Mouse (Mus musculus): ENCODE results near the gene Stat4. TPM values are rescaled to one million over a fixed set of nuclear protein-coding genes. Genes with fewer than 3 reads are reported as not detected.

Stat4 gene
- total RNA-seq, 2 experiments from 2014 or later: 3.7 to 4.9 TPM

DNA sequence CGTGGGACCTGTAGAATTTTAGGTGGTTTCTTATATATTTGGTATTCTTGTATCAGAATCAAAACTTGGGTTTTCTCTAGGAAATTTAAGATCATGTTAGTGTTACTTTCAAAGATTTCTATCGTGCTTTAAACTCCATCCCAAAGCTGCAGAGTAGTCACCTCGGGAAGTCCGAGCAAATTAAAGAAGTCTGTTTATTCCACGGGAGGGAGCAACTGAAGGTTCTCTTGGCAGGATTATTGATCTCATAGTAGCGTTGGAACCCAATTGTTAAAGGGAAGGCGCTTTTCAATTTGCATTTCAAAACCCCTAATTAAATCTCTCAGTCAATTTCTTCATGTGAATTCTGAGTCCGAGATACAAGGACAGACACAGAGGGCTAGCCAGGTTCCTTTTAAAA is 93.4 kb downstream of the Stat4 start:
- DNase-seq (ENCODE audit: extremely low spot score in 1 of 2, low spot score in 2 of 2): no peak
- intact Hi-C loops (cut with DNase I): loop anchor here (5.0 to 10.0 kb wide), 2 partner anchors 73 to 436 kb away; no protein-coding TSS in a partner anchor

DNA sequence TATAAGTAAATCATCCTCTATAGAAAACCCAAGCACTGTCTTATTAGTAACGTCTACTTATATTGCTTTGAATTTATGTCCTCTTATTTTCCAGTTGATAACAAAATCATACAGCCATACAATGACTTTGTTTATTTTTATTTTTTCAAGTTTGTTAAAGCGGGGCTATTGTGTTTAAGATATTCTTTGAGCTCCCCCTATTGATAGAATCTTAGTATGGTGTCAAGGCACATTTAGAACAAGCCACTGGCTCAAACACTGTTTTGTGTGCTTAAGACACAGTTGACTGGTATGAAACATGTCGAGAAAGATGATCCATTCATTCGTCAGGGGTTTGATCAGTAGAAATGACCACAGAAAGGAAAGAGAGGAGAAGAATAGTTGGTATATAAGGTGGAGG is 99.3 kb downstream of the Stat4 start:
- no peak for DNase-seq (ENCODE audit: extremely low spot score in 1 of 2, low spot score in 2 of 2)
- intact Hi-C loops (cut with DNase I): loop anchor here (10.0 kb wide), 1 partner anchor 441 kb away; no protein-coding TSS in a partner anchor

DNA sequence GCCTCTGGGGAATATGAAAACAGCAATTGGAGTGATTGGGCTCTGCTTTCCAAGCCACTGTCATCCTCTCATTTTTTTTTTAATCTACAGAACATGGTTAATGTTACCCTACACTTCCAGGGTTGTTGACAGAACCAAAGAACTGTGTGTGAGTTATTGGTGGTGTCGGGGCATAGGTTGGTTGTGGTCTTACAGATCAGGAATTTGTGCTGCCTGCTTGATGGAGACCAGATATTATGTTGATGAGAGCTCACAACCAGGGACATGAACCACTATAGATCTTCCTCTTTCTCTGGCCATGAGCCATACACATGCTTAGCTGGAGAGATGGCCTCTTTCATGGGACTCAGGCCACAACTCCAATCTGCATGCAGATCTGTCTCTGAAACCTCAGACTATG is 100.2 kb downstream of the Stat4 start:
- no peak for DNase-seq (ENCODE audit: extremely low spot score in 1 of 2, low spot score in 2 of 2)
- intact Hi-C loops (cut with DNase I): loop anchor here (10.0 kb wide), 1 partner anchor 442 kb away; no protein-coding TSS in a partner anchor

DNA sequence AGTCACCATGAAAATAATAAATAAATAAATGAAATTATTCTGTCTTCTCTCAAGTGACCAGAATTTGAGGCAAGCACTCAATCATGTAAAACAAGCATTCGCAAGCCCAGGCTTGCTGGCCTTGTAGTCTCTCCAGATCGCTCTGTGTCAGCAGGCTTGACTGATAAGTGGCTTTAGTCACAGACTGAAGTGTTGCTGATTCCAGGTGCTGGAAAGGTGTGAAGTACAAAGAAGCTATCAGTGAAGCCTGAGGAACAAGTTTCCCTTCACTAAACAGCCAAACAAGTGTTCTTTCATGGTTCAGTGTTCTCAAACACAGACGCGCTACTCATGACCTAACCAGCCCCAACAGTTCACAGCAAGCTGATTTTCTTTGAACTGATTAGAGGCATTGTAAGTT is 101.7 kb downstream of the Stat4 start:
- DNase-seq (ENCODE audit: extremely low spot score in 1 of 2, low spot score in 2 of 2): no peak
- intact Hi-C loops (cut with DNase I): loop anchor here (10.0 kb wide), 1 partner anchor 444 kb away; no protein-coding TSS in a partner anchor

DNA sequence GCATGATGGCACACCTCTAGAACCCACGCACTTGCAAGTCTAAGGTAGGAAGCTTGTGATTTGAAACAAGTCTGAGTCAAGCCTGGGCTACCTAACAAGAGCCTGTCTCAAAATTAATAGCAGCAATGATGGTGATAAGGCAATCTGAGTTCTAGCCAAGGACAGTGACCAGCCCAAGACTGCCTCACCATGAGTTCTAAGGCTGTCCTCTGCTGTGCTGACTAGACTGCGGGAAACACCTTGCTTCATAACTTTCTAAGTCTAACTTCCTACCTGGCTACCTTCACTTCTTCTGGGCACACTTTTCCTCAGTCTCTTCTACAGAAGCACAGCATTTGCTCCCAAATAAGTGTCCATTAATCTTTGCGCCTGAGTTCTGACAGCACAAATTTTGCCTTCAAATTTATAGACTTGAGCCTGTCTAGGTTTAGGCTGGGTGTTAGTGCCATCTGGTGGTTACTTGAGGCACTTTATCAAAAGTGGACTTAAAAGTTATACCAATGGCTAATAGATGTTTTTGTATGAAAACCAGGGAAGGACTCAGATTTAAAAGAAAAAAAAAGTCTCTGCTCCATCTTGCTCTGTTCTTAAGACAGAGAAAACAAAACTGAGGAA is 111.8 kb downstream of the Stat4 start:
- intact Hi-C loops (cut with DNase I): loop anchor here (1.0 to 5.0 kb wide), 2 partner anchors 94 to 431 kb away; no protein-coding TSS in a partner anchor

DNA sequence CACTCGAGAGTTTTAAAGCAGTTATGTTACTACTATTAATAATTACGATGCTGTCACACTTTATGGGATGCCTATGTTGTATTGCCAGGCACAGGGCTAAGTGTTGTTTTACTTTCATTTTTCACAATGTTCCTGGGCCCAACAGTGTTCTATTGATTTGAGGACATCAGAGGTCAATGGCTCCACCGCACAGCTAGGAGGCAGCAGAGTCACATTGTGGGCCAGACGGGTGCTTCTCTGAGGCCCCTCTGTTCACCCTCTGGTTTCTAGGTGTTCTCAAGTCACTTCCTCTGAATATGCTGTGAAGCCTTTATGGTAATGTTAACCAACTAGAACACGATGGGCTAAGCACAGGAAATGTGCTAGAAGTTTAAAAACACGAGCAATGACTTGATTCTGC is 113.5 kb downstream of the Stat4 start:
- intact Hi-C loops (cut with DNase I): no loop called here
- DNase-seq (ENCODE audit: extremely low spot score in 1 of 2, low spot score in 2 of 2): no peak

More for the DNA sequence above, 111.8 kb downstream of the Stat4 start:
- DNase-seq (ENCODE audit: extremely low spot score in 1 of 2, low spot score in 2 of 2): peak in 1 of 2 experiments; percentile 33

DNA sequence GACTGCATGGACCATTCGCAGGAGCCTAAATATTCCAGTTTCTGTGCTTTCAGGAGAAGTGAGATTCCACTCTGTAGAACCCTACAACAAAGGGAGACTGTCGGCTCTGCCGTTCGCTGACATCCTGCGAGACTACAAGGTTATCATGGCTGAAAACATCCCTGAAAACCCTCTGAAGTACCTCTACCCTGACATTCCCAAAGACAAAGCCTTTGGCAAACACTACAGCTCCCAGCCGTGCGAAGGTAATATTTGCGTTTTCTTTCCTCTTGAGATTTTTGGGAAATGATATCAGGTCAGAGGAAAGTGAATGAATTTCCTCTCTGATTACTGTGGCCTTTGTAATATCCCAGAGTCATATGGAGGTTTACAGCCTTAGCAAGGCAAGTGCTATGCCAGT is 115.8 kb downstream of the Stat4 start:
- intact Hi-C loops (cut with DNase I): no loop called here
- DNase-seq (ENCODE audit: extremely low spot score in 1 of 2, low spot score in 2 of 2): no peak

DNA sequence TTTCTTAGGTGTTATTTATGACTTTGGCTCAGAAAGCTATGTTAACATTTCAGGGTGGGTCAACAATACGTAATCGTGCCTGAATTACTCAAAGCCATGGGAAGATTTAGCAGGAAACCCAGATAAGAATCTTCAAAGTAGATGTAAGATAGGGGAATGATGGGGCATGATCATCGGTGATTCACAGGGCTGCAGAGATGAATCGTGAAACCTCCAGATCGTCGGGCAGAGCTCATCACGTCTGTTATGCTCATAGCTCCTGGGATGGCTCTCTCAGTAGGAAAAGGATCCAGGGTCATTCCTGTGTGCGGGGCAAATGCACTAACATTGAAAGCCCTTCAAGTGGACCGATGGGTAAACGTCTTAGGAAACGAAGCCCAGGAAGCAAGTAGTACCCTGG is 120.3 kb downstream of the Stat4 start:
- intact Hi-C loops (cut with DNase I): no loop called here
- no peak for DNase-seq (ENCODE audit: extremely low spot score in 1 of 2, low spot score in 2 of 2)

DNA sequence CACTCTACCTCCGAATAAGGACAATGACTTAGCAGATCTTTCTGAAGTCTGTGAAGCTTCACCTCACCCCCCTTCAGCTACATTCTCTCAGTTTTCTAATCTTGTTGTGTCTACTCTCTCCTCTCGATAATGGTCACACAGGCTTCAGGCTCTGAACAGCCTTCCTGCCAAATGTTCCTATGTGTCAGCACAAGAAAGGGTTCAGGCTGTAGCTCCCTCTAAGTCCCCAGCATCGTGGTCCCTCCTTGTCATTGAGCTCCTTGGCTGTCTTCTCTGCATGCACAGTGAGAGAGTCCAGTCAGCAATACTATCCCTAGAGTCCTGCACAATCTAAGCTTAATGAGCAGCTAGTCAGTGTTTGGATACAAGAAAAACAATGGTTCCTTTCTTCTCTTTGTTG is 124.3 kb downstream of the Stat4 start:
- DNase-seq (ENCODE audit: extremely low spot score in 1 of 2, low spot score in 2 of 2): no peak
- intact Hi-C loops (cut with DNase I): no loop called here

DNA sequence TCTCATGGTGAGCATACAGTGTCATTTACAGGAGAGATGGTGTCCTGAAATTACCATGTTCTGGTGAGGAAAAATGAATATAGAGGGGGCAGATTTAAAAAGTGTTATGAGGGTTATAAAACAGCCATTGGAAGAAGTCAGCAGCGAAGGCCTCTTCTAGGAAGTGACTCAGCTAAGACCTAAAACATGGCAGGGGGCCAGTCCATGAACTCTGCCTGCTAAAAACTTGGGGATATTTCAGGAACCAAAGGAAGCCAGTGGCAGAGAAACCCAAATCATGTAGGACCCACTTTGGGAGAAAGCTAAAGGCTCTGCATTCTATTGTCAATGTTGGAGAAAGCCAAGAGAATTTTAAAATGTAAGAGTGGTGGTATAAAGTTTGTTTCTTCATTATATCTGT is 125.4 kb downstream of the Stat4 start:
- intact Hi-C loops (cut with DNase I): no loop called here
- DNase-seq (ENCODE audit: extremely low spot score in 1 of 2, low spot score in 2 of 2): no peak

DNA sequence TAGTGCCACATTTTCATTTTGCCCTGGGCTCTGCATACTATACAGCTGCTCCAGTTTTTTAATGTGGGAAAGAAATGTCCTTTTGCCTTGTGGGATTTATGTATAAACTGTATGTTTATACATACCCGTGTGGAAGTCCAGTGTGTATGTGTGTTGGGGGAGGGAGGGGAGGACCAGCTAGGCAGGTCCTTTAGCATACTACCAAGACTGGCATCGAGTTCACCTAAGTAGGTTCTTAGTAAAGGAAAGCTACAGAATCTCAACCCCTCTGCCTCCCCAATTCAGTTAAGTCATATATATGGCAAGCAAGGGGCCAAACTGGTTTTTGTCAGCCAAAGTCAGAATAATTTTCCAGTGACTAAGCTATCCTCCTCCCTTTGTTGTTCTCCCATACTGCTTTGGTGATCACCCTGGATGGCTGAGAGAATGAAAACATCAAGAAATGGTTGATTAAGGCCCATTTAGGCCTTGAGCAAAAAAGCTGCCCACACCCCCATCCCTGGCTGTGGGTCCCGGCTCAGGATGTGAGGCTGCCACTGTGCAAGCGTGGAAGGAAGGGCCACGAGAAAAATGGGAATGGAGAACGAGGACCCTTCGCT is 126.2 kb downstream of the Stat4 start:
- DNase-seq (ENCODE audit: extremely low spot score in 1 of 2, low spot score in 2 of 2): no peak
- intact Hi-C loops (cut with DNase I): no loop called here

DNA sequence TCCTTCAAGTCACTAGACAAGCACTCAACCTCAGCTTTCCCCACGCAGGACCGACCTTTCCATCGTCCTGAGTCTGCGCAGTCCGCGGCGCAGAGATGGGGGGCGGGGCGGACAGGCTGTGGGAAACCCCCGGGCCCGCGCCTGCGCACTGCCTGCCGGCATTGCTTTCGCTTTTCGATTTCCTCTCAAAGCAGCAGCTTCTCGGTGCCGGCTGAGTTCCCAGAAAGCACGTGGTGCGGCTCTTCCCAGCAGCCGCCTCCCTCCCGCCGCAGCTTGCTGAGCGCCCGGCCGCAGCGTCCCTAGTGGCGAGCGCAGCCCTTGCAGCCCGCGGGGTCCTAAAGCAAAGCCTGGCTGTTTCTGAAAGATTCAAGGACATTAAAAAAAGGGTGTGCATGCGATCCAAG is 126.7 kb downstream of the Stat4 start:
- DNase-seq (ENCODE audit: extremely low spot score in 1 of 2, low spot score in 2 of 2): peak; percentile 97 to 99
- intact Hi-C loops (cut with DNase I): no loop called here

DNA sequence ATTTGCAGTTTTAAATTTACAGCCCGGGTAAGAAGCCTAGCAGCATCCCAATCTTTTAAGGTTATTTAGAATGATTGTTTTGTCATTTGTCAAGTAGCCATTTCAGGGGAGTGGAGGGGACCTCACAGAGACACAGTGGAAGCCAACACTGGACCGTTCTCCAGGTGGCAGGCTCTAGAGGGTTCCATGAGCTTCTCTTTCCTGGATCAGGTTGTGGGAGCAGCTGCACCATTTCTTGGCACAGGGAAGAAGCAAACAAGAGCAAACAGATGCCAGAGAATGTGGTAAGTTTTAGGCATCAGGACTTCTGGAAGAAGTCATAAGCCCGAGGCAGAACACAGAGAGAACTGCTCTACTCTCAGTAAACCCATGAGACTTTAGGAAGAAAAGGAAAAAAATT is 129.5 kb downstream of the Stat4 start:
- DNase-seq (ENCODE audit: extremely low spot score in 1 of 2, low spot score in 2 of 2): no peak
- intact Hi-C loops (cut with DNase I): no loop called here

DNA sequence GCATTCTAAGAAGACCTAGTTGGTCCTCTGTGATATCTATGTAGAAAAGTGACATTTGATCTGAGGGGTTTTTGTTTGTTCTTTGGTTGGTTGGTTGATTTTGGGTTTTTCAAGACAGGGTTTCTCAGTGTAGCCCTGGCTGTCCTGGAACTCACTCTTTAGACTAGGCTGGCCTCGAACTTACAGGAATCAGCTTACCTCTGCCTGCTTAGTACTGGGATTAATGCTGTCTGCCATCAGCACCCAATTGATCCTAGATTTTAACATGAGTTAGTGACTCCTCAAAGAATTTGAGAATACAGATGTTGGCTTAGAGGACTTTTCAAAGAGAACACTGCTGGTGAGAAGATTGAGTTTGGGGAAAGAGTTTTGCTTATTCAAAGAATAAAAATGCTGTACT is 130.8 kb downstream of the Stat4 start:
- intact Hi-C loops (cut with DNase I): no loop called here
- DNase-seq (ENCODE audit: extremely low spot score in 1 of 2, low spot score in 2 of 2): no peak

DNA sequence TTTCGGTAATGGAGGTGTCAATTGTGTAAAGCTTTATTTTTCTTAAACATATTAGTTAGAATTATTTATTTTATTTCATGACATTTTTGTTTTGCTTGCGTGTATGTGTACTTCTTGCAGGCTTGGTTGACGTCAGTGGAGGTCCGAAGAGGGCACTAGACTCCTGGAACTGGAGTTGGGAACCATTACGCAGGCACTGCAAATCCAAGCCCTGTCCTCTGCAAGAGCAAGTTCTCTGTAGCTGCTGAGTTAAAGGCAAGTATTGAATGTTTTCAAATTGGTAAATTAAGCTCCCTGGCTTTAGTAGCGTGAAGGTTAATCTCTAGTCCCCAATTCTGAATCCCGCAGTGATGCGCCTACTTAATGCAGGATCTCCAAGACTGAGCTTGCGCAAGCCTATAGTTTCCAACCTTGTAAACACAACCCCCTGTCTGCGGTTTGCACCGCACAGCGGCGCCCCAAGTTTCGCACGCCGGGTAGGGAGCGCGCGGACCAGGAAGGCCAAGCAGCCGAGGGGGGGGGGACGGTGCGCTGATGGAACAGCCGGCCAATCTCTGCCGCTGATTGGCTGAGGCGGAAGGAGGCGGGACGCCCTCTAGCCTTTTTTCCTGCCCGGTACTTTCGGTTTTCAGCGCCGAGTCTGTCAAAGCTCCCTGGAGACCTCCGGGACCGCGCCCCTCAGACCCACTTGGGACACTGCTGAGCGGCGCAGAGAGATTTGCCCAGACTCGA is 132.1 kb downstream of the Stat4 start, which contains the start of gene Stat1:
Gene Stat1 (plus strand): TSS at position 581 of the 732 bp plus-strand sequence.
- DNase-seq (ENCODE audit: extremely low spot score in 1 of 2, low spot score in 2 of 2): peak; percentile 63 to 89
- intact Hi-C loops (cut with DNase I): no loop called here

DNA sequence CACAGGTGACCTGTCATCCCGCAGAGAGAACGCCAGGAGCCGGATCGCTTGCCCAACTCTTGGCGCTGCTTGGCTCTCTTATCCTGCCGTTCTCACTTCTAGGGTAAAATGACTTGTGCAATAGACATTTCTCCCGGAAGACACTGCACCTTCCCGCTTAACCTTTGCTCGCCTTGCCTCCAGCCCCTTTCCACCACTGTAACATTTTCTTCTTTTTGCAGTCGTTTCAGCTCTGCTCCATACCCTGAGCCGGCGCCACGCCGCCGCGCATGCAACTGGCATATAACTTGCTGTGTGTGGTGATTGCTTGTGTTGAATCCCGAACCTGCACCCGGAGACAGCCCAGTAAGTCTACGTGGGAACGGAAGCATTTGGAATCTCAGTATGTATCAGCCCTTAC is 132.7 kb downstream of the Stat4 start:
- intact Hi-C loops (cut with DNase I): no loop called here
- no peak for DNase-seq (ENCODE audit: extremely low spot score in 1 of 2, low spot score in 2 of 2)

DNA sequence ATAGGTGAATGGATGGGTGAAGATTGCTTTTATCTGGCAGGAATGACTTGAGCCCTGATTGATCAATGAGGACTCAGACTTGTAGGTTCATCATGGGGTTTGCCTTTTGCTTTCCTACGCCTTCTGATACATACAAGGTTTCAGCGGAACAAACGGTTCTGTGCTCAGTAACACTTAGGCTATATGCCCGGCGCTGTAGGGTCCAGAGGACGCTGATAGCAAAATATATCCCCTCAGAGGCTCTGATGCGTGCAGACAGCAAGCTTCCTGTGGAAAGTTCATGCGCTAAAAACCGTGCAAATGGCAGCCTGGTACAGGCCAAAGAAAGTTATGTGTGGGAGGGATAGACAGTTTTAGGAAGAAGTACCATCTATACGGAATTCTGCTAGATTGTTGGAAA is 133.2 kb downstream of the Stat4 start:
- DNase-seq (ENCODE audit: extremely low spot score in 1 of 2, low spot score in 2 of 2): no peak
- intact Hi-C loops (cut with DNase I): no loop called here

DNA sequence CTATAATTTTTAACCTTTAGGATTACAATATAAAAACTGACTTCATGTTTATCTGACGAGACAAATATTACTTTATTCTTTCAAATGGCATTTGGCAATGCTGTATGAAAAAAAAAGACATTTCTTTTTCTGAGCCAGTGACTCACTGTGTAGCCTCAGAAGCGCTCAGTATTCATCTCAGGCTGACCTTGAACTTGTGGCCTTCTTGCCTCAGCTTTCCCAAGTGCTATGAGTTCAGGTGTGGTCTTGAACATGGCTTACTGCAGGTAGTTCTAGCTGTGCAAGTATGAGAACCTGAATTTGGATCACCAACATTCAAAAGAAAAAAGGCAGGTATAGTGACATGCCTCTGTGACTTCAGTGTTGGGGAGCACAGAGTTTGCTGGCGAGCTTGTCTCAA is 134.1 kb downstream of the Stat4 start:
- intact Hi-C loops (cut with DNase I): no loop called here
- DNase-seq (ENCODE audit: extremely low spot score in 1 of 2, low spot score in 2 of 2): no peak

DNA sequence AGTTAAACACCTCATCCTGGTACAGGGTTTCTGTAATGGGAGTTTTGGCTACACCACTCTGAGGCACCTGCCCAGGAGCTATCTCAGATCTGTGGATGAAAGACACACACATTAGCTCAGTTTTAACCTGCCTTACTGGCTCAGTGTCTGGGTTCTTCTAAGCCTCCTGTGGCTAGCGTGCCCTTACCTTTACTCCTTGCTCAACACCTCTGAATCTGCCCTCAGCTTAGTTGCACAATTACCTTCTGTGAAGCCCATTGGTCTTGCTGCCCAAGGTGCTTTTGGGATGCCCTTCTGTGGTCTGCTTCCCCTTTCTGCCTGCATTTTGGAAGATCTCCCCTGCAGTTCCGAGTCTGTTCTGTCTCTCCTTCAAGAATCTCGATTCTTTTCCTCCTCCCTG is 137.9 kb downstream of the Stat4 start:
- no peak for DNase-seq (ENCODE audit: extremely low spot score in 1 of 2, low spot score in 2 of 2)
- intact Hi-C loops (cut with DNase I): no loop called here

DNA sequence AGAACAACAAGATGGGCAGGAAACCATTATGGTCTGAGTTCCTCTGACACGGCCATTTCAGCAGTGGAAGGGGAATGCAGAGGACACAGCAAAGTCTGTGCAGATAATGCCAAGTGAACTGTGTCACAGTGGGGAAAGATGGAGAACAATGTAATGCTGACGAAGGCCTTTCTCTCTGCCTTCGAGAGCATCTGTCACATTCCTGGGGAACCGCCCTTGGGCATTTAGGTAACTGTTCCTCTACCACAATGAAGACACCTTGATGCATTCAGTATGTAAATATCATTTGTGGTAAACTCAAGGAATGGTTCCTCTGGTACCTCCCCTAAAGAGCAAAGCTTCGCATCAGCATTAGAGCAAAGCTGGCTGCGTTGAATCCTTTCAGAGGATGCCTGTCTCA is 140.4 kb downstream of the Stat4 start:
- no peak for DNase-seq (ENCODE audit: extremely low spot score in 1 of 2, low spot score in 2 of 2)
- intact Hi-C loops (cut with DNase I): no loop called here
